Mouse (Mus musculus) testis, adult 2 months (tissue): Measurements from ENCODE around the gene Dusp3.

Experiments
- CTCF ChIP-seq: fragments of 200-500 bp; IDR thresholded peaks from 2 replicates; pipeline ENCODE4 v1.5.1; 2012; ENCODE audit warnings: low read depth, mild to moderate bottlenecking, inconsistent platforms, low read length, moderate library complexity; ENCODE audit not compliant: control insufficient read depth, insufficient read depth, insufficient replicate concordance
- POLR2A ChIP-seq: fragments of 200-500 bp; IDR thresholded peaks from 2 replicates; pipeline ENCODE4 v1.6.1; 2012; ENCODE audit warnings: low read depth, mild to moderate bottlenecking, inconsistent platforms, low read length, moderate library complexity; ENCODE audit not compliant: control insufficient read depth

- TF ChIP-seq CTCF (no peak), POLR2A (no peak)
These were observed 40.3 kb downstream of the Dusp3 start for GRCm38 (mm10) chr11:101946525-101946924.
